Mouse (Mus musculus): ENCODE data around the gene Pltp. TPM values are rescaled to one million over a fixed set of nuclear protein-coding genes. Genes with fewer than 3 reads are reported as not detected.

Gene Pltp
- total and polyA plus RNA-seq, 3 experiments, result 0.85 to 5.5 (median 0.94) TPM

- Histone ChIP-seq H3K9ac (ENCODE audit: insufficient read depth, low read depth) (no peak overlapping the region), H3K4me3 (replicated peaks in 1 of 3; ENCODE audit: low read depth in 2 of 3, low read length in 2 of 3, poor library complexity in 1 of 3) (no peak overlapping the region), H3K79me2 (replicated peaks; ENCODE audit: control insufficient read depth, extremely low read depth, insufficient read depth, poor library complexity, severe bottlenecking) (peaks cover 18% of the 10 kb centered on the region), H3K36me3 (replicated peaks in 1 of 2; ENCODE audit: control insufficient read depth in 1 of 2, insufficient read depth in 1 of 2, low read length in 1 of 2) (peaks cover 43 to 48% of the 10 kb centered on the region in 2 experiments), H3K27ac (ENCODE audit: insufficient read depth, low read depth) (no peak overlapping the region), H3K27me3 (replicated peaks) (no peaks in the 10 kb centered on the region), H3K9me3 (replicated peaks; ENCODE audit: low read length) (no peaks in the 10 kb centered on the region), H3K4me2 (ENCODE audit: insufficient read depth, low read depth, poor library complexity, severe bottlenecking) (no peak overlapping the region), H3K4me1 (ENCODE audit: control insufficient read depth in 1 of 2, insufficient read depth in 2 of 2) (peaks cover 4 to 33% of the 10 kb centered on the region in 2 experiments)
- in situ Hi-C loops (cut with MboI; ENCODE audit: low pct_ligation_motif_present, low pct_unique_long_range_greater_than_20kb, low sequenced_read_pairs) (no loop called here), dilution Hi-C loops (cut with MboI; ENCODE audit: extremely low pct_ligation_motif_present, extremely low pct_unique_long_range_greater_than_20kb, low sequenced_read_pairs) (no loop called here)
- no peak for TF ChIP-seq ZC3H11A (IDR thresholded peaks at IDR 0.05; ENCODE audit: low read depth, low read length)
- peak; percentile 24; the same call in 1 of the 2 replicates for TF ChIP-seq EP300 (IDR thresholded peaks at IDR 0.05; ENCODE audit: low read length)
- peak; percentile 57; the same call in 1 of the 2 replicates for TF ChIP-seq SIN3A (IDR thresholded peaks at IDR 0.05; ENCODE audit: low read length)
- peak; percentile 57; the same call in 1 of the 2 replicates for TF ChIP-seq ETS1 (conservative IDR thresholded peaks at IDR 0.05; ENCODE audit: low read depth, low read length)
- no peak for TF ChIP-seq NELFE (IDR thresholded peaks at IDR 0.05; ENCODE audit: low read depth, low read length)
- TF ChIP-seq JUND (conservative IDR thresholded peaks at IDR 0.05; ENCODE audit: low read depth, low read length), result no peak
- TF ChIP-seq TCF12 (IDR thresholded peaks at IDR 0.05; ENCODE audit: low read depth, low read length), result peak; percentile 41; the same call in 1 of the 2 replicates
- DNase-seq (ENCODE audit: extremely low read depth), result peak; percentile 74
Observed at GRCm38 (mm10) chr2:164882619-164883018, 25.1 kb upstream of the Pltp start.

- no peaks in the 10 kb centered on the region for H3K9me3 ChIP-seq (replicated peaks; ENCODE audit: low read length)
- in situ Hi-C loops (cut with MboI; ENCODE audit: low pct_ligation_motif_present, low pct_unique_long_range_greater_than_20kb, low sequenced_read_pairs) (loop anchor here (5.0 kb wide), 1 partner anchor 47 kb away; the partner anchor contains the start of genes Ctsa and Neurl2), dilution Hi-C loops (cut with MboI; ENCODE audit: extremely low pct_ligation_motif_present, extremely low pct_unique_long_range_greater_than_20kb, low sequenced_read_pairs) (no loop called here)
Observed at GRCm38 (mm10) chr2:164879568-164880277, 22.2 kb upstream of the Pltp start.

More at GRCm38 (mm10) chr2:164879568-164880277, 22.2 kb upstream of the Pltp start:
- Histone ChIP-seq H3K9ac (ENCODE audit: insufficient read depth, low read depth) (peak overlapping the region; percentile 95), H3K4me2 (ENCODE audit: insufficient read depth, low read depth, poor library complexity, severe bottlenecking) (peak overlapping the region; percentile 87), H3K27me3 (replicated peaks) (no peaks in the 10 kb centered on the region), H3K36me3 (replicated peaks in 1 of 2; ENCODE audit: control insufficient read depth in 1 of 2, insufficient read depth in 1 of 2, low read length in 1 of 2) (peaks cover 14 to 23% of the 10 kb centered on the region in 2 experiments), H3K27ac (ENCODE audit: insufficient read depth, low read depth) (peak overlapping the region; percentile 84), H3K4me1 (ENCODE audit: control insufficient read depth in 1 of 2, insufficient read depth in 2 of 2) (peaks cover 4 to 33% of the 10 kb centered on the region in 2 experiments), H3K4me3 (replicated peaks in 1 of 3; ENCODE audit: low read depth in 2 of 3, low read length in 2 of 3, poor library complexity in 1 of 3) (peak overlapping the region; percentile 80 to 92 (median 88)), H3K79me2 (replicated peaks; ENCODE audit: control insufficient read depth, extremely low read depth, insufficient read depth, poor library complexity, severe bottlenecking) (peaks cover 18% of the 10 kb centered on the region)
- DNase-seq (ENCODE audit: extremely low read depth), result peak; percentile 95
- TF ChIP-seq MAZ (IDR thresholded peaks at IDR 0.05; ENCODE audit: low read depth, low read length) (peak; percentile 92; the same call in 1 of the 2 replicates), MAFK (IDR thresholded peaks at IDR 0.05; ENCODE audit: insufficient replicate concordance, low read length) (no peak), CHD2 (IDR thresholded peaks at IDR 0.05; ENCODE audit: low read length) (peak; percentile 68), MAX (IDR thresholded peaks at IDR 0.05; ENCODE audit: low read length) (0 out of 2 replicates have a peak, but pooled peaks have one; percentile 25), RCOR1 (conservative IDR thresholded peaks at IDR 0.05; ENCODE audit: low read depth, low read length) (no peak), ELF1 (IDR thresholded peaks at IDR 0.05; ENCODE audit: low read depth, low read length) (peak; percentile 91), ZMIZ1 (IDR thresholded peaks at IDR 0.05; ENCODE audit: low read depth, low read length) (peak; percentile 63; the same call in 1 of the 2 replicates), JUND (conservative IDR thresholded peaks at IDR 0.05; ENCODE audit: low read depth, low read length) (no peak), POLR2A (IDR thresholded peaks at IDR 0.05; ENCODE audit: low read depth, low read length) (peak; percentile 86), TBP (conservative IDR thresholded peaks at IDR 0.05; ENCODE audit: low read depth, low read length) (peak; percentile 87), NRF1 (IDR thresholded peaks at IDR 0.05; ENCODE audit: low read depth, low read length) (peak; percentile 90), NELFE (IDR thresholded peaks at IDR 0.05; ENCODE audit: low read depth, low read length) (peak; percentile 67), ETS1 (conservative IDR thresholded peaks at IDR 0.05; ENCODE audit: low read depth, low read length) (no peak), PAX5 (IDR thresholded peaks at IDR 0.05; ENCODE audit: low read length) (no peak), TCF12 (IDR thresholded peaks at IDR 0.05; ENCODE audit: low read depth, low read length) (0 out of 2 replicates have a peak, but pooled peaks have one; percentile 11)
